Mouse (Mus musculus) small intestine, adult 2 months (tissue): Measurements from ENCODE around the gene Akap5. TPM values are rescaled to one million over a fixed set of nuclear protein-coding genes. Genes with fewer than 3 reads are reported as not detected.

Experiments used
- H3K27ac ChIP-seq: fragments of 200-500 bp; 2 replicates; pipeline ENCODE4 v1.5.1; 2012; ENCODE audit warnings: low read depth, low read length, control low read depth, inconsistent platforms; ENCODE audit not compliant: insufficient read depth
- H3K27me3 ChIP-seq: fragments of 200-500 bp; 2 replicates; pipeline ENCODE4 v1.6.1; 2012; ENCODE audit warnings: mild to moderate bottlenecking, moderate library complexity, low read length, inconsistent platforms; ENCODE audit not compliant: control insufficient read depth, insufficient read depth
- H3K36me3 ChIP-seq: fragments of 200-500 bp; 2 replicates; pipeline ENCODE4 v1.6.1; 2012; ENCODE audit warnings: mild to moderate bottlenecking, low read length, control low read depth, inconsistent platforms; ENCODE audit not compliant: control insufficient read depth, insufficient read depth
- H3K4me1 ChIP-seq: fragments of 200-500 bp; 2 replicates; pipeline ENCODE4 v1.6.1; 2012; ENCODE audit warnings: low read length, inconsistent platforms, mixed read lengths; ENCODE audit not compliant: control insufficient read depth, insufficient read depth, insufficient read length
- H3K4me3 ChIP-seq: fragments of 200-500 bp; 2 replicates; pipeline ENCODE4 v1.5.1; 2012; ENCODE audit warnings: low read depth, mild to moderate bottlenecking, control low read depth, inconsistent platforms, low read length, moderate library complexity
- CTCF ChIP-seq: fragments of 200-500 bp; IDR thresholded peaks from 2 replicates; pipeline ENCODE4 v1.5.1; 2012; ENCODE audit warnings: low read depth, mild to moderate bottlenecking, control low read depth, inconsistent platforms, low read length, moderate library complexity, mixed read lengths; ENCODE audit not compliant: insufficient replicate concordance, insufficient read length; ENCODE audit errors: extremely low read depth
- POLR2A ChIP-seq: fragments of 200-500 bp; IDR thresholded peaks from 2 replicates; pipeline ENCODE4 v1.6.1; 2012; ENCODE audit warnings: low read depth, mild to moderate bottlenecking, control low read depth, inconsistent platforms, low read length, moderate library complexity
- WGBS: fragments of 180-500 bp; shearing (Covaris S2); methylation state at CpG from one replicate; pipeline ENCODE4 v1.1.7; 2018; 5-methylcytosine and 5-hydroxymethylcytosine counted together
- polyA plus RNA-seq: library from polyadenylated mRNA; depleted of rRNA; stranded (reverse); fragments of >200 nt; gene quantifications from 2 replicates; pipeline ENCODE4 v1.2.3, GENCODE M21; 2012

Akap5 gene
- polyA plus RNA-seq, 1 experiment, result 0.04 TPM

GRCm38 (mm10) chr12:76287986-76288385 is 36.7 kb upstream of the Akap5 start:
- H3K36me3 ChIP-seq, result peaks cover 41% of the 10 kb centered on the region

GRCm38 (mm10) chr12:76288494-76288893 is 36.2 kb upstream of the Akap5 start:
- WGBS, result 93% methylated on average over 5 of the region's 5 CpGs
- no peak for TF ChIP-seq POLR2A
- TF ChIP-seq CTCF, result no peak
- Histone ChIP-seq H3K27me3 (no peaks in the 10 kb centered on the region), H3K4me1 (no peaks in the 10 kb centered on the region), H3K27ac (no peak overlapping the region), H3K36me3 (peaks cover 39% of the 10 kb centered on the region), H3K4me3 (no peak overlapping the region)

More at GRCm38 (mm10) chr12:76287986-76288385, 36.7 kb upstream of the Akap5 start:
- Histone ChIP-seq H3K4me3 (no peak overlapping the region), H3K27ac (no peak overlapping the region), H3K4me1 (no peaks in the 10 kb centered on the region; the same call in 1 of the 2 replicates), H3K27me3 (no peaks in the 10 kb centered on the region)
- TF ChIP-seq POLR2A (no peak), CTCF (no peak)
- 90% methylated on average over 8 of the region's 8 CpGs for WGBS

- 95% methylated on average over 12 of the region's 12 CpGs for WGBS
Observed at GRCm38 (mm10) chr12:76289428-76289827, 35.3 kb upstream of the Akap5 start.

GRCm38 (mm10) chr12:76290271-76290670 is 34.4 kb upstream of the Akap5 start:
- no peak overlapping the region for H3K4me3 ChIP-seq
- TF ChIP-seq CTCF (peak; percentile 36; the same call in 1 of the 2 replicates), POLR2A (no peak)
- H3K36me3 ChIP-seq, result peaks cover 39% of the 10 kb centered on the region
- H3K27me3 ChIP-seq, result no peaks in the 10 kb centered on the region
- H3K27ac ChIP-seq, result no peak overlapping the region
- WGBS, result 96% methylated on average over 2 of the region's 2 CpGs
- no peaks in the 10 kb centered on the region for H3K4me1 ChIP-seq

More at GRCm38 (mm10) chr12:76289428-76289827, 35.3 kb upstream of the Akap5 start:
- no peaks in the 10 kb centered on the region for H3K27me3 ChIP-seq
- H3K27ac ChIP-seq, result no peak overlapping the region
- H3K36me3 ChIP-seq, result peaks cover 39% of the 10 kb centered on the region
- no peak for TF ChIP-seq POLR2A
- no peak for TF ChIP-seq CTCF
- no peak overlapping the region for H3K4me3 ChIP-seq
- no peaks in the 10 kb centered on the region for H3K4me1 ChIP-seq

- WGBS, result 37% methylated on average over 7 of the region's 7 CpGs
- Histone ChIP-seq H3K27ac (no peak overlapping the region), H3K4me3 (no peak overlapping the region), H3K36me3 (peaks cover 42% of the 10 kb centered on the region), H3K4me1 (no peaks in the 10 kb centered on the region), H3K27me3 (no peaks in the 10 kb centered on the region)
- TF ChIP-seq POLR2A, result no peak
- peak; percentile 77; the same call in 1 of the 2 replicates for TF ChIP-seq CTCF
Observed at GRCm38 (mm10) chr12:76293192-76293591, 31.5 kb upstream of the Akap5 start.

GRCm38 (mm10) chr12:76297830-76298229 is 26.9 kb upstream of the Akap5 start:
- Histone ChIP-seq H3K4me3 (no peak overlapping the region), H3K27me3 (no peaks in the 10 kb centered on the region), H3K36me3 (peaks cover 37% of the 10 kb centered on the region), H3K4me1 (no peaks in the 10 kb centered on the region), H3K27ac (no peak overlapping the region)
- WGBS, result 89% methylated on average over 5 of the region's 5 CpGs
- no peak for TF ChIP-seq CTCF
- TF ChIP-seq POLR2A, result no peak

- WGBS, result 90% methylated on average over 9 of the region's 9 CpGs
- H3K36me3 ChIP-seq, result peaks cover 41% of the 10 kb centered on the region
- TF ChIP-seq CTCF (no peak), POLR2A (no peak)
- H3K27ac ChIP-seq, result no peak overlapping the region
- no peaks in the 10 kb centered on the region for H3K4me1 ChIP-seq
- H3K27me3 ChIP-seq, result no peaks in the 10 kb centered on the region
- H3K4me3 ChIP-seq, result no peak overlapping the region
Observed at GRCm38 (mm10) chr12:76299361-76299906, 25.3 kb upstream of the Akap5 start.
